Mouse (Mus musculus) embryonic facial prominence, embryonic 11.5 days (tissue): ENCODE results near the gene 9930022D16Rik. TPM values are rescaled to one million over a fixed set of nuclear protein-coding genes. Genes with fewer than 3 reads are reported as not detected.

Experiments used
- ATAC-seq: fragments of 200-750 bp; cut with Nextera tagmentation; replicated peaks from 2 replicates; pipeline ENCODE4 v1.8.0; 2017; ENCODE audit warnings: low read depth; ENCODE audit not compliant: insufficient number of reproducible peaks, low FRiP score, low TSS enrichment
- DNase-seq: peaks from one replicate; pipeline ENCODE4 v3.0.0-alpha.2; 2015; ENCODE audit warnings: low spot score
- H3K27ac ChIP-seq: fragments of 300-500 bp; sonication (generic); replicated peaks from 2 replicates; pipeline ENCODE4 v1.5.1; 2014; ENCODE audit warnings: mild to moderate bottlenecking, low read depth, low read length, control low read depth
- H3K27me3 ChIP-seq: fragments of 300-500 bp; sonication (generic); 2 replicates; pipeline ENCODE4 v1.6.1; 2014; ENCODE audit warnings: mild to moderate bottlenecking, low read length, moderate library complexity, mixed read lengths; ENCODE audit not compliant: control insufficient read depth, insufficient read depth
- H3K36me3 ChIP-seq: fragments of 300-500 bp; sonication (generic); replicated peaks from 2 replicates; pipeline ENCODE4 v1.6.1; 2014; ENCODE audit warnings: low read depth, mild to moderate bottlenecking, low read length, moderate library complexity, mixed read lengths; ENCODE audit not compliant: control insufficient read depth, insufficient read depth
- H3K4me1 ChIP-seq: fragments of 300-500 bp; sonication (generic); 2 replicates; pipeline ENCODE4 v1.6.1; 2014; ENCODE audit warnings: low read length, mixed read lengths; ENCODE audit not compliant: control insufficient read depth, insufficient read depth
- H3K4me2 ChIP-seq: fragments of 300-500 bp; sonication (generic); 2 replicates; pipeline ENCODE4 v1.6.1; 2014; ENCODE audit warnings: low read depth, mild to moderate bottlenecking, control low read depth, low read length, moderate library complexity
- H3K4me3 ChIP-seq: fragments of 300-500 bp; sonication (generic); 2 replicates; pipeline ENCODE4 v1.5.1; 2014; ENCODE audit warnings: low read depth, low read length, control low read depth
- H3K9ac ChIP-seq: fragments of 300-500 bp; sonication (generic); replicated peaks from 2 replicates; pipeline ENCODE4 v1.6.1; 2014; ENCODE audit warnings: mild to moderate bottlenecking, control low read depth, low read length
- H3K9me3 ChIP-seq: fragments of 300-500 bp; sonication (generic); replicated peaks from 2 replicates; pipeline ENCODE4 v1.6.1; 2016; ENCODE audit warnings: mild to moderate bottlenecking, low read length, inconsistent platforms, mixed read lengths; ENCODE audit not compliant: control insufficient read depth
- WGBS: fragments of 180-500 bp; shearing (Covaris S2); extraction: QIAGEN DNeasy Blood & Tissue Kit; methylation state at CpG from one replicate; pipeline ENCODE4 v1.1.7; 2014; 5-methylcytosine and 5-hydroxymethylcytosine counted together
- polyA plus RNA-seq: library from polyadenylated mRNA; unstranded; fragments of >200 nt; fragmentation: Nextera tagmentation; extraction: Ambion mirVana; gene quantifications from 2 replicates; pipeline ENCODE4 v1.2.1, GENCODE M21; 2014

9930022D16Rik gene
- polyA plus RNA-seq, 1 experiment from 2014 or later = not detected

- ATAC-seq (0 out of 2 replicates have a peak, but pooled peaks have one; percentile 16), DNase-seq (peak; percentile 63)
- H3K4me2 ChIP-seq = no peak overlapping the region
- 36% methylated on average over 7 of the region's 7 CpGs for WGBS
- no peaks in the 10 kb centered on the region for H3K9me3 ChIP-seq
- H3K36me3 ChIP-seq = no peaks in the 10 kb centered on the region; the same call in 1 of the 2 replicates
- H3K9ac ChIP-seq = no peak overlapping the region
- H3K27ac ChIP-seq = no peak overlapping the region
- no peaks in the 10 kb centered on the region for H3K27me3 ChIP-seq
- H3K4me3 ChIP-seq = no peak overlapping the region
- H3K4me1 ChIP-seq = peaks cover 3% of the 10 kb centered on the region; the same call in 1 of the 2 replicates
These were observed 37.1 kb upstream of the 9930022D16Rik start for GRCm38 (mm10) chr11:109376484-109377143.

GRCm38 (mm10) chr11:109377477-109377876, 36.2 kb upstream of the 9930022D16Rik start:
- Histone ChIP-seq H3K9me3 (no peaks in the 10 kb centered on the region), H3K27ac (no peak overlapping the region), H3K4me3 (no peak overlapping the region), H3K36me3 (no peaks in the 10 kb centered on the region), H3K4me1 (peaks cover 3% of the 10 kb centered on the region; the same call in 1 of the 2 replicates), H3K27me3 (no peaks in the 10 kb centered on the region), H3K9ac (no peak overlapping the region), H3K4me2 (no peak overlapping the region)
- ATAC-seq (no peak), DNase-seq (no peak)
- 53% methylated on average over 10 of the region's 10 CpGs for WGBS

DNA sequence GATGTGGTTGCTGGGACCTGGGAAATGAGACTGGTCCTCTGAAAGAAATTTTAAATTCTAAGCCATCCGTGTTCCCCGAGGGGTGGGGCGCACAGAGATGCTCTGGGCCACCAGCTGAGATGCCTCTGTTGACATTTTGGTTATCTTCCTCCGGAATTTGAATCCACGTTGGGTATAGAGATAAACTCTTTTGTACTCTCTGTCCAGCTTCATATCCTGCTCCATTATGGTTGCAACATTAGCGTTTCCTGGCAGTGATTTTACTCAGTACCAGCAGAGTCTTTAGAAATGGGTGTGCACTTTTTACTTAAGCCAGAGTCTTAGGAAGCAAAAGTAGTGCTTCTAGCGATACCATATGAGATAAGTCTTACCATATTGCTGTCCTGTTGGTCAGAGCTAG, 35.7 kb upstream of the 9930022D16Rik start:
- DNase-seq (no peak), ATAC-seq (no peak)
- H3K36me3 ChIP-seq = no peaks in the 10 kb centered on the region
- no peak overlapping the region for H3K4me2 ChIP-seq
- no peak overlapping the region for H3K4me3 ChIP-seq
- 83% methylated on average over 7 of the region's 7 CpGs for WGBS
- H3K9me3 ChIP-seq = no peaks in the 10 kb centered on the region
- no peak overlapping the region for H3K27ac ChIP-seq
- H3K9ac ChIP-seq = no peak overlapping the region
- H3K4me1 ChIP-seq = peaks cover 3% of the 10 kb centered on the region; the same call in 1 of the 2 replicates
- no peaks in the 10 kb centered on the region for H3K27me3 ChIP-seq

DNA sequence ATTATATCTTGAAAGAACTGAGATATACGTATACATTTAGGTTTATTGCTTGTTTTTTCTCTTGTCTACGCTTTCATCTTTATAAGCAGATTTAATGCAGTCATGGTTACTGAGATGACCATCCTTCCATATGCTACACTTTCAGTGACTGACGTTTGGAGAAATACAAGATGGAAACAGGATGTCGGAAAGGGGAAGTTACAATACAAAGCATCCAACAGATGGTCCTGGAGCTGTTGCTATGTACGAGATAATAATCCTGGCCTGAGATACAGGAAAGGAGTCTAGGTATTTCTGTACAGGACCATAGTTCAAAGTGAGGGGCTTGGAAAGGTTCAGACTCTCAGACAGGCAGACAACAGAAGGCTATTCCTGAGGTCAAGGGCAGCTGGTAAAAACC, 33.1 kb upstream of the 9930022D16Rik start:
- DNase-seq = no peak
- Histone ChIP-seq H3K9ac (no peak overlapping the region), H3K4me2 (no peak overlapping the region), H3K9me3 (no peaks in the 10 kb centered on the region), H3K36me3 (no peaks in the 10 kb centered on the region), H3K4me1 (peaks cover 3% of the 10 kb centered on the region; the same call in 1 of the 2 replicates), H3K27me3 (no peaks in the 10 kb centered on the region), H3K27ac (no peak overlapping the region), H3K4me3 (no peak overlapping the region)
- WGBS = 80% methylated on average over 5 of the region's 5 CpGs
- no peak for ATAC-seq

- no peaks in the 10 kb centered on the region for H3K4me1 ChIP-seq
- H3K4me3 ChIP-seq = no peak overlapping the region
- no peaks in the 10 kb centered on the region for H3K27me3 ChIP-seq
- H3K9me3 ChIP-seq = no peaks in the 10 kb centered on the region
- no peak overlapping the region for H3K9ac ChIP-seq
- H3K36me3 ChIP-seq = no peaks in the 10 kb centered on the region
- WGBS = 90% methylated on average over 8 of the region's 8 CpGs
- H3K27ac ChIP-seq = no peak overlapping the region
- DNase-seq (no peak), ATAC-seq (no peak)
- H3K4me2 ChIP-seq = no peak overlapping the region
These were observed 28.4 kb upstream of the 9930022D16Rik start for GRCm38 (mm10) chr11:109385296-109385695.

DNA sequence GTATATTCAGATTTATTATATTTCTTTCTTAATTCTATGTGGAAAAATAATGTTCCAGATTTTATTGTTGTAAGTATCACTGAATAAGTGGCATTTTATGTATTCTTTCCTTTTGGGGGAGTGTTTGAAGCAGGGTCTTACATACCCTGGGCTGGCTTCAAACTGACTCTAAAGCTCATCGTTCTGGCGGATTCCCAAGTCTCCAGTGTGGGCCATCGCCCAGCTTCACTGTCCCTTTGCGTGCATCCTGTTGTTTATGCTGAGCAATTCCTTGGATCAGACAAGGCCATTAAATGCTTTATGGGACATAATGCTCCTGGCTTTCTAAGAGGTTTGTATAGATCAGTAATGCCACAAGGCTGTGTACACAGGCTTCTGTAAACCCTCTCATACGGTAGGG, 24.7 kb upstream of the 9930022D16Rik start:
- H3K27me3 ChIP-seq = no peaks in the 10 kb centered on the region
- no peak for ATAC-seq

DNA sequence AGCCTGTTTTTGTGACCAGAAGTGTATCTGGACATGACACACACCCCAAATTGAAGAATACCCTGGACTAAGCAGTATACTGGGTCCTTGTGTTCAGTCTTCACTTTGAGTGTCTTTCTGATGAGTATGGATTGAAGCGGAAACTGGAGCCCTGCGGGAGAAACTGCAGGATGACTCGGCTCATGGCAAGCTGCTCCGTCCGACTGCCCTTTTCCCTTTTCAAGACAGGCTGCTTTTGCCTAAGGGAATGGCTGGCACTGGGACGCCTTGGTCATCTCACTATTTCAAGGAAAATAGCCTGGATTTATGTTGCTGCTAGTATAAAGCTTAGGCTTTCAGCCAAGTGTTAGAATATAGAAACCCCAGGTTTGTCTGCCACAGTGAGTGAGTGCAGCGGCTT, 22.5 kb upstream of the 9930022D16Rik start:
- H3K9ac ChIP-seq = no peak overlapping the region
- ATAC-seq = no peak
- no peaks in the 10 kb centered on the region for H3K27me3 ChIP-seq
- no peaks in the 10 kb centered on the region for H3K4me1 ChIP-seq
- H3K4me3 ChIP-seq = no peak overlapping the region
- H3K4me2 ChIP-seq = no peak overlapping the region
- no peaks in the 10 kb centered on the region for H3K36me3 ChIP-seq
- no peaks in the 10 kb centered on the region for H3K9me3 ChIP-seq
- no peak for DNase-seq
- H3K27ac ChIP-seq = no peak overlapping the region
- WGBS = 69% methylated on average over 7 of the region's 7 CpGs

More for the DNA sequence above, 24.7 kb upstream of the 9930022D16Rik start:
- no peak overlapping the region for H3K27ac ChIP-seq
- no peak overlapping the region for H3K4me2 ChIP-seq
- WGBS = 97% methylated on average over 5 of the region's 5 CpGs
- H3K9me3 ChIP-seq = no peaks in the 10 kb centered on the region
- no peaks in the 10 kb centered on the region for H3K36me3 ChIP-seq
- no peak overlapping the region for H3K4me3 ChIP-seq
- H3K9ac ChIP-seq = no peak overlapping the region
- DNase-seq = no peak
- no peaks in the 10 kb centered on the region for H3K4me1 ChIP-seq

- no peaks in the 10 kb centered on the region for H3K36me3 ChIP-seq
- no peak overlapping the region for H3K4me2 ChIP-seq
- ATAC-seq = no peak
- H3K9me3 ChIP-seq = no peaks in the 10 kb centered on the region
- no peak overlapping the region for H3K4me3 ChIP-seq
- no peak overlapping the region for H3K9ac ChIP-seq
- no peaks in the 10 kb centered on the region for H3K27me3 ChIP-seq
- WGBS = 45% methylated on average over 7 of the region's 7 CpGs
- no peaks in the 10 kb centered on the region for H3K4me1 ChIP-seq
- no peak for DNase-seq
- no peak overlapping the region for H3K27ac ChIP-seq
These were observed 22.0 kb upstream of the 9930022D16Rik start for GRCm38 (mm10) chr11:109391760-109392159.
